Mouse (Mus musculus) kidney, adult 9 months (tissue): Measurements from ENCODE around the gene Pip5k1c.

Experiments used
- DNase-seq: peaks from one replicate; pipeline ENCODE4 v3.0.0; 2022

Pip5k1c gene

DNA sequence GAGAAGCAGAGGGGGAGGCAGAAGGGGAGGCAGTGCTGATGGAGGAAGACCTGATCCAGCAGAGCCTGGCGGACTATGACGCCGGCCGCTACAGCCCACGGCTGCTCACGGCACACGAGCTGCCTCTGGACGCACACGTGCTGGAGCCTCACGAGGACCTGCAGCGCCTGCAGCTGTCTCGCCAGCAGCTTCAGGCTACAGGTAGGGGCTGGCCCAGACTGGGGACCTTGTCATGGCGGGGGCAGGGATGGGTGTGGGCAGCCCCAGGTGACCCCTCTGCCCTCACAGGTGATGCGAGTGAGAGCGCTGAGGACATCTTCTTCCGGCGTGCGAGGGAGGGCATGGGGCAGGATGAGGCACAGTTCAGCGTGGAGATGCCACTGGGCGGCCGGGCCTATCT, 32.4 kb downstream of the Pip5k1c start:
- DNase-seq: peak; percentile 13

DNA sequence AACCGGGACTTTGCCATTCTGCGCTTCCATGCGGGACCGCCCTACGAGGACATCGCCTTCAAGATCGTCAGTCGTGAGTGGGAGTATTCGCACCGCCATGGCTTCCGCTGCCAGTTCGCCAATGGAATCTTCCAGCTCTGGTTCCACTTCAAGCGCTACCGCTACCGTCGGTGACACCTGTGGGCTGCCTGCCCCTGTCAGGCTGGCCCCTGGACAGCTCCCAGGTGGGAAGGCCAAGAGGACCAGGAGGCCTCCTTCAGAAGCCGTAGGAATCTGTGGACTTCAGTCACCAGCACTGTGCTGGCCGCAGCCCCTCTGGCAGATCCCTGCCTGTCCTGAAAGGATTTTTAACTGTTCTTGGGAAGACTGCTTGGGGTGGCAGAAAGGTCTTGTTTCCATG, 33.0 kb downstream of the Pip5k1c start:
- no peak for DNase-seq

GRCm38 (mm10) chr10:81326858-81327257, 34.1 kb downstream of the Pip5k1c start:
- peak; percentile 68 for DNase-seq

GRCm38 (mm10) chr10:81327959-81328358, 35.2 kb downstream of the Pip5k1c start:
- DNase-seq: peak; percentile 45

DNA sequence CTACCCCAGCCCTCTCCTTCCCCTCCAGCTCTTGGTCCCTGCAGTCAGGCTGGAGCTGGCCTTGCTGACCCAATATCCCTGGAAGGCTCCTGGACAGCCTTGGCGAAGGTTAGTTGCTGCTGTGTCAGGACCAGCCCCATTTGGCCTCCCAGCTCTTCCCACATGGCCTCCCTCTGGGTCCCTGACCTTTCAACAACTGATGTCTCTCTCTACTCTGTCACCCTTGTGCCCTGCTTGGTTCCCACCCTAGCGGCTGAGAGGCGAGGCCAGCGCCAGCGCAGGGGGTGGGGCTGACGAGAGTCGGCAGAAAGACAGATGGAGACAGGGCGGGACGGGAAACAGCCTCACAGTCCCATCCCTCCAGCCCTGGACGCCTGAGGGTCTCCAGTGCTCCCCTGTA, 35.6 kb downstream of the Pip5k1c start, which contains the start of gene Tbxa2r:
Tbxa2r (plus strand) TSS at position 346 of the 400 bp plus-strand sequence.
- DNase-seq: peak; percentile 68

DNA sequence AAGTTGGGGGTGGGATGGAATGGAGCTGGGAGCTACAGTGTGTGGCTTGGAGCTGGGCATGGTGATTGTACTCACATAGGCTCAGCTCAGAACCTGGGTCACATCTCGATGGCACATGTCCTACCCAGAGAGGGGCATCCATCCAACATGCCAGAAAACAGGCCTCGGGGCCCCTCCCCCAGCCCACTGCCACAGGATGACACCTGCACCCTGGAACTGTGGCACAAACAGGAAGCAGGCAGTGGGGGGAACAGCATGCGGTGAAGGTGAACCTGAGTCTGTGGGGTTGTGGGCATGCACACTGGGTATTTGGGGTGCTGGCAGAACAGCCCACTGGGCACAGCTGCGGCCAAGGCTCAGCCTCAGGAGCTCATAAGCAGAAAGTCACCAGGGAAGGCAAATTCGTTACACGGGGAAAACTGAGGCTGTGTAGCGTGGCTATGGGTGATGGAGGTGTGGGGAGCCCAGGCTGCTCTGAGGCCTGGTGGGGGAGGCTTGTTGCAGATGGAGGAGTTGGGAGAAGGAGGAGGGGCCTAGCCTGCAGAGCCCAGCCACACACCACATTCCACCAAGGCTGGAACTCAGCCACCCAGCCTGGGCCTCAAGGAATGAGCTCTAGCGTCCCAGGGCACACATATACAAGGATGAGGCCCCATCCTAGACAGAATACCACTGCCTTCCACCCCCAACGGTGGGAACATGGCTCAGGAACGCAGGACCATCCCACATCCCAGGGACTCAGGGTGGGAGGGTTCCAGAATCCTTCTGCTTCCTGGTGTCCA, 36.6 kb downstream of the Pip5k1c start:
- peak; percentile 25 for DNase-seq

GRCm38 (mm10) chr10:81330007-81330406, 37.2 kb downstream of the Pip5k1c start:
- DNase-seq: peak; percentile 36

GRCm38 (mm10) chr10:81332277-81332676, 39.5 kb downstream of the Pip5k1c start:
- DNase-seq: no peak

DNA sequence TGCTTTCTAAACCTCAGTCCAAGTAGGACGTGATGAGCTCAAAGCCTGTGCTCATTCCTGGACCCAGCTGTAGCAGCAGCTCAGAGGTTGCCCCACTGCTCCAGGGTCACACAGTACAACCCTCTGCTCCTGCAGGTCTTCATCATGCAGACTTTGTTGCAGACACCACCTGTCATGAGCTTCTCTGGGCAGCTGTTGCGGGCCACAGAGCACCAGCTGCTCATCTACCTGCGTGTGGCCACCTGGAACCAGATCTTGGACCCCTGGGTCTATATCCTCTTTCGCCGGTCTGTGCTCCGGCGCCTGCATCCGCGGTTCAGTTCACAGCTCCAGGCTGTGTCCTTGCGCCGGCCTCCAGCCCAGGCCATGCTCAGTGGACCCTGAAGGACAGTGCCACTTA, 41.6 kb downstream of the Pip5k1c start:
- DNase-seq: no peak

DNA sequence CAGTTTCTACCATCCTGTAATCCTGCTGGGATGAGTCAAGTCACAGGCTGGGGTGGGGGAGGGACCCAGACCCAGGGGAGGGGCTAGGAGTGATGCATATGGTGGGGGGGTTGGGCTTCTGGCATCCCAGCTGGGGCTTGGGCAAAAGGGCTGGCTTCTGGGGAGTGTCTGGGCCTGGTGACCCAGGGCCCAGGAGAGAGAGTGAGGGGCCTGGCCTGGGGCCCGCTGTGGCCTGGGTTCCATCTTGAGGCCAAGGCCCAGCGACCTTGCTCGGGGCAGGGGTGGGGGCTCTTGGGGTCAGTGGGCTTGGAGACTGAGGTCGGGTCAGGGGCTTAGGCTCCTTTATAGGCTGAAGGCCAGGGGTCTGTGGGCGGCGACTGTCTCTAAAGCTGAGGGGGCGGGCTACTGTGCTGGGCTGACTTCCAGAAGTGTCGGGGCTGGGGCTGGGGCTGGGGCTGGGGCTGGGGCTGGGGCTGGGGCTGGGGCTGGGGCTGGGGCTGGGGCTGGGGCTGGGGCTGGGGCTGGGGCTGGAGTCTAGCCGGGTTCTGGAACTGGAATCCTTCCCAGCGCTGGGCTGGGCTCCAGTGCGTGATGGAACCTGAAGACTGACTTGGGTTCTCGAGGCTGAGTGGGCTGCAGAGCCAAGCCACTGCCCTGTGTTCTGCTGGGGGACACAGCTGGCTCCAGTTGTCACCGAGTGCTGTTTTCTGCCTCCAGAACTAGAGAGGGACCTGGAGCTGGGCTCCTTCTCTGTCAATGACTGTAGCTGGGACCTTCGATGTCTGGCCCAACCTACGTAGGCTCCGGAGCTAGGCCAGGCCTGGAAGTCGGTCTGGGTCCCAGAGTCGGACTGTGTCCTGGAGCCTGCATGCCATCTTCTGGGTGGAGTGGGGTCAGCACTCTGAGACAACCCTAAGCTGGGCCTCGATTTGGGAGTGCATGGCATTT, 42.9 kb downstream of the Pip5k1c start:
- DNase-seq: no peak

DNA sequence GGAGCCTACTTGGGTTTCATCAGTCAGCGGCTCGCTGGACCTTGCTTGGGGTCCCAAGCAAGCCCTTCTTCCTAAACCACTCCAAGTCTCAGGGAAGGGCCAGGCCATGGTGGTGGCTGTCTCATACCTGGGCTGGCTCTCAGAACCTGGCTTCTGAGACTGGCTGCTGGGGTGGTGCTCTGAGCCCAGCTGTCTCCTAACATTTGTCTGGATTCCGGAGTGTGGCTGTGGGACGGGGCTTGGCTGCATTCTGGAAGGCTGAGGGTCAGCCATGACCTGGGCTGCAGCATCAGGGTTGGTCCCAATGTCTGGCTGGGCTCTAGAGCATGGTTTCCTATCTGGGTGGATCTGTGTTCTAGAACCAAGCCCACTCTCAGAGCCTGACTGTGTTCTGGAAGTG, 43.8 kb downstream of the Pip5k1c start:
- no peak for DNase-seq

- DNase-seq: no peak
These were observed 48.0 kb downstream of the Pip5k1c start for GRCm38 (mm10) chr10:81340551-81341332.

- peak; percentile 73 for DNase-seq
These were observed 48.7 kb downstream of the Pip5k1c start for GRCm38 (mm10) chr10:81341333-81341949.

GRCm38 (mm10) chr10:81342686-81343505, 50.1 kb downstream of the Pip5k1c start, which contains the start of gene Gipc3:
Gene Gipc3 (minus strand): TSS chr10:81343266.
- no peak for DNase-seq

- DNase-seq: no peak
These were observed 51.8 kb downstream of the Pip5k1c start for GRCm38 (mm10) chr10:81344421-81345161.

- no peak for DNase-seq
These were observed 52.4 kb downstream of the Pip5k1c start for GRCm38 (mm10) chr10:81345162-81345534.

GRCm38 (mm10) chr10:81346453-81347067, 53.8 kb downstream of the Pip5k1c start:
- DNase-seq: peak; percentile 80

DNA sequence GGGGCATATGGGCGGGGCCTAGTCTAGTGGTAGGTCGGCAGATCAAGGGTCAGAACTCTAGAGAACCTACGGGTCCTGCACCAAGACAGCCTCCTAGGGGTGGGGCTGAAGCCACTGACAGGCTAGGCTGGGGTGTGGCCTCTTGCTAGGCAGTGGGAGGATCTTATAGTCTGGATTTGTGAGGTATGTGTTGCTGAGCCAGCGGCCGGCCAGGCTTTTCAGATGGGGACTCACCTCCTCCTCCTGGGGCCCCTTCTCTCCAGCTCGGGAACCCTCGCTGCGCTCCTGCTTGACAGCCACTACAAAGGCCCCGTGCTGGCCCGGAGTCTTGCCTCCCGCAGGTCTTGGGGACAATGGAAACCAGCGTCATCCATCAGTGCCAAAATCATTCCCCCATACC, 56.4 kb downstream of the Pip5k1c start:
- peak; percentile 74 for DNase-seq

DNA sequence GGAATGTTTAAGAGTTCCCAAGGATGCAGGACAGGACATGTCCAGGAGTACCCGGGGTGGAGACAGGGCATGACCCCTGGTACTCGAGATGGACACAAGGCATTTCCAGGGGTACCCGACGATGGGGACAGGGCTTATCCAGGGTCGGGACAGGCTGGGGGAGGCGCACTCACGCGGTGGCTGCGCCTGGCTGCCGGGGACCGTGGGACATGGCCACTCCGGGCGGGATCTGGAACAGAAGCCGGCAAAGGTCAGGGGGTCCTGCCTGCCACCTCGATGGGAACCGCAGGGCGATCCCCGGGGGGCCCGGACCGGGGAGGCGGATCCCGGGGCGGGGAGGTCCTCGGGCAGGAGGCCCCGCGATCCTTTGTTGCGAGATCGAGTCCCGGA, 57.2 kb downstream of the Pip5k1c start:
- DNase-seq: no peak

GRCm38 (mm10) chr10:81350351-81351063, 57.7 kb downstream of the Pip5k1c start, which contains the start of gene Hmg20b:
Gene Hmg20b (minus strand): TSS chr10:81350480.
- peak; percentile 100 for DNase-seq
